Mouse (Mus musculus) cerebellum, postnatal 25 days (tissue): ENCODE data around the gene Rap2b.

Source experiments
- DNase-seq, 2 experiments: peaks; one replicate each; pipeline ENCODE4 v3.0.0; 2021; ENCODE audit warnings: mixed read lengths in 2 of 2

The Rap2b gene

DNA sequence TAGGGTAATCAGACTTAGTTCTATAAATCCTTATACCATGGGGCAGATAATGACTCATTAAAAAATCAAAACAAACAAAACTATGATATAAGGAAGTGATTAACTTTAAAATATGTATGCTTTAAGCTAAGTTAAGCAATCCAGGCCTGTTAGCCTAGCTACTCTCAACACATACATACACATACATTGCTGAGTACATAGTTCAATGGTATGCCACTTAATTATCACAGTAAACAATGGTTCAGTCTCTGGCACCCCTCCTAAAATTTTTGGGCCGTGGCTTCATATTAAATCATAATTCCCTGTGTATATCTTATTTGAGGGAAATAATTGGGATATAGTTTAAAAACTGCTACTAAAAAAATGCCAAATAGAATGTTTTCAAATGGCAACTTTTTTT, at the start of gene Rap2b:
TSS of gene Rap2b (plus strand) at position 301 of the 400 bp plus-strand sequence.
- no peak for DNase-seq

DNA sequence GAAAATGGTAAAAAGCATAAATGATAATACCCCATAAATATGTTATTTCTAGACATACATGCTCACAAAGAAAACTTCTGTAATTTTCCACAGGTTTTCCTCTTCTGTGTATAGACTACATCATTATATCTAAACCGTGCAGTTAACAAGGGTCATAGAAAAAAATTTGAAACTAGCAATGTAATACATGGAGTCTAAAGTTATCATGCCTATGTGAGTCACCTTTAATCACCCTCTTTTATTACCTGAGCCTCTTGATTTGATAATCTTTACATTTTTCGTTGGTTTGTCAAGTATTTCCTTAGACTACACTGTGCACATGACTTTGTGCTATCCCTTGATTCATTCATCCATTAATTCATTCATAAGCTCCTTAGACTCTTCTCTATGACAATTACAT, 46.4 kb upstream of the Rap2b start:
- no peak for DNase-seq

GRCm38 (mm10) chr3:61320031-61320430, 41.4 kb upstream of the Rap2b start:
- peak; percentile 6 to 35 for DNase-seq

DNA sequence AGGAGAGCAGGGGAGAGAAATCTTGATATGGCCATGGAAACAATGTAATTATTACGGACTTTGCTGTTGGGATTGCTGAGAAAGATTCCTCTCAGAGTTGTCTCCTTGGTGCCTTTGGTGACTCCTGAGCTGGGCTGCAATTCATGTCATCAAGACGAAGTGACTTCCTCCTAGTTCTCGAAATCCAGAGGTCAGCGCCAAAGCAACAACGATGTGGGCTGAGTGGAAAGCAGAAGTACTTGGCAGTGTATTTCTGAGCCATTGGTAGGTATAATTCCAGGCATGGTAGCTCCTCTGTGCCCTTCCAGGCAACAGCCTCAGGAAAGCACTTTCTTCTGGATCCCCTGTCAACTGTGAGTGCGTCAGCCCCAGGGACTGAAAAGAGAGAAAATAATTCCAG, 39.8 kb upstream of the Rap2b start:
- no peak for DNase-seq

DNA sequence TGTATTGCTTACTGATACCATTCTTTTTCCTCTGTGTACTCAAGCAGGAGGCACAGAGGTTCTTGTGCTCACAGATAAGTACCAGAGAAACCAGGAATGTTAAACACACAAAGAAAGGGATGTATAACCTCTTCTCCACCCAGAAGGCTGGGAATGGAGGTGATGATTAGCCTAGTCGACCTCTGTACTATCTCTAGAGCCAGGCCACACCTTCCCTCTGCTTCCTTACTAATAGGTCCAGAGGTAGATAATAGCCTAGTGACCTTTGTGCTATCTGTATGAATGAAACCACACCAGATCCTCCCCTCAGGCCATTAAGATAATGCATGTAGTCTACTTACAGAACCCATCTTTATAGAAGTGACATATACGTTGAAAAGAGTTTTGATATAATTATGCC, 25.2 kb upstream of the Rap2b start:
- no peak for DNase-seq

DNA sequence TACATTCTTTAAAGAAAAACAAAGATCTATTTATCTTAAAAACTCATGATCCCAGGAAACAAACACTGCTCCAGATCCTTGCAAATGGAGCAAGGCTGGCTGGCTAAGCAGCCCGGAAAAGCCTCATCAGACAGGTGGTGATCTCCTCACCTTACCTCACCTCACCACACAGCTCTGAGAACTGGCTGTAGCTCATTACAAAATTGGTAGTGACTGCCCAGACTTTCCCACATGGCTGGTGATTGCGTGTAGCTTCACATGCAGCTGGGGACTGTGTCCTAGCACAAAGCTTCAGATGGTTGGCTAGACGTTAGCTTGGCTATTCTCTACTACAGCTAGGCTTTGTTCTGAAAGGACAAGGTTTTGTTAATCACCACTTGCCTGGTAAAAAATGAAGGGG, 24.2 kb upstream of the Rap2b start:
- no peak for DNase-seq

GRCm38 (mm10) chr3:61340321-61340720, 21.1 kb upstream of the Rap2b start:
- no peak for DNase-seq

- DNase-seq = no peak
Measured at GRCm38 (mm10) chr3:61344031-61344430, 17.4 kb upstream of the Rap2b start.

- no peak for DNase-seq
Measured at GRCm38 (mm10) chr3:61345636-61346035, 15.8 kb upstream of the Rap2b start.

DNA sequence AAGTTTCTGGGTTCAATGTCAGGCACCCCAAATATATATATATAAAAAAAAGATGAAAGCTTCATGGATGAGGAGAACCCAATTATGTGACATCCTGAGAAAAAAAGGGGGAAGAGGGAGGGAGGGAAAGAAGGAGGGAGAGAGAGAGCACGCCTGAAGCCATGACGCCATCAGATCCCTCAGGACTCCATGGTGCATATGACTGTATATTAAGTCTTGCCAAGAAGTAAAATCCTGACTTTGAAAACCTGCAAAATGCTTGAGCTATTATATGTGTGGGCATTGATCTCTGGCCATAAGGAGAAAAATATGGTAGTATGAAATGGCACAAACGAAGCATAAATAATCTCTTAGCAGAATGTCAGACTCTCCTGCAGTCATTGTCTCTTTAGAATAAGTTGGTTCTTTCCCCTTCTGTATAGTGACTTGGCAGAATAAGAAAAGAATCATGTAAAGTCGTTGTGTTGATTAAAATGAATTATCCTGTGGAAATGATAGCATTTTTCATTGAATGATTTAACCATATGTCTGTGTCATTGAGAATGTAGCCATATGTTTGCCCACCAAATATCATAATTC, 13.3 kb upstream of the Rap2b start:
- DNase-seq = no peak

GRCm38 (mm10) chr3:61349433-61349832, 12.0 kb upstream of the Rap2b start:
- DNase-seq = no peak

DNA sequence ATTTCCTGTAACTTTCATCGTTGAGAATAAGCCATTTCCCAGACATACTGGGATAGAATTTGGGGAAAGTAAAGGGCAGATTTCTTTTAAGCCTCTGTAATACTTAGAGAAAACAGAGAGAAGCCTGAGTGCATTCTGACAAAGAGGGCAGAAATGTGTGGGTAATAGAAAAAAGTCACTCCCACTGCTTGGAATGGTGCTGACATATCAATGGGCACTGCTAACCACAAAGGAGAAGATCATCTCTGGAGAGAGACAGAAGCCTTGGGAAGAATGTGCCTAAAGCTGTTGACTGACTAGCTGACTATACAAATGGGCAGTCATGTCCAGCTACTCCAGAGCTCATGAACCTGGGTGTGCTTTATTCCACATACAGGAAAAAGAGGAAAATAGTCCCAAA, 6.0 kb upstream of the Rap2b start:
- DNase-seq = no peak

DNA sequence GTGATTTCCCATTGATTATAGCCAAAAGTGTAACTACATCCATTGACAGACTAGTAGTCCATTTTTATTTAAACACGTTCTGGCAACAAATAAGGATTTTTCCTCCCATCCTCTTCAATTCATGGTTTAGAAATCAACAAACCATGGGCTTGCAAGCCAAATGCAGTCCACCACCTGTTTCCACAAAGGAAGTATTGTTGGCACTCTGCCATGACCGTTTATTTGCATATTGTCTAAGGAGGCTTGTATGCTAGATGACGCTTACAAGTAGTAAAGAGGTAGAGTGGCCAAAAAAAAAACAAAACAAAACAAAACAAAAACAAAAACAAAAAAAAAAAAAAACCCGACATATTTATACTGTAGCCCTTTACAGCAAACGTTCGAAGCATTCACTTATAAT, 3.3 kb upstream of the Rap2b start:
- DNase-seq = peak in 1 of 2 experiments; percentile 18

GRCm38 (mm10) chr3:61358756-61359293, 2.6 kb upstream of the Rap2b start:
- no peak for DNase-seq

- peak in 1 of 2 experiments; percentile 64 for DNase-seq
Measured at GRCm38 (mm10) chr3:61362821-61363160, 1.4 kb downstream of the Rap2b start.

- peak; percentile 82 for DNase-seq
Measured at GRCm38 (mm10) chr3:61363161-61363988, 1.9 kb downstream of the Rap2b start.

GRCm38 (mm10) chr3:61363989-61364660, 2.7 kb downstream of the Rap2b start:
- peak; percentile 94 to 98 for DNase-seq

DNA sequence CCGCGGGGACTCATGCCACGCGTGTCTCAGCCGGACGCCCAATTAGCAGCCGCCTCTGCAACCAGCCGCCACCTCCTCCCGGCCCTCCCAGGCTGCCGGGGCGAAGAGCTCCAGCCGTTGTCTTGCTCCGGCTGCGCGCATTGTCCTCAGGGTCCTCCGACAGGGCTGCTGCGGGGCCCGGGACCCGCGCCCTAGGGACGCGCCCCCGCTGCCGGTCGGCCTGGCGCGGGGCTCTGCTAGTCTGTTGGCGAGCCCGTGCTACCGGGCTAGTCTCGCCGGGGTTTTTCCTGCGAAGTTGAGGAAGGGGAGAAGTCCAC, 3.2 kb downstream of the Rap2b start:
- no peak for DNase-seq

GRCm38 (mm10) chr3:61364978-61365778, 3.7 kb downstream of the Rap2b start:
- DNase-seq = peak; percentile 65 to 66

GRCm38 (mm10) chr3:61365779-61366373, 4.4 kb downstream of the Rap2b start, which contains the start of gene B430305J03Rik:
B430305J03Rik (minus strand) TSS chr3:61365951.
- no peak for DNase-seq

- no peak for DNase-seq
Measured at GRCm38 (mm10) chr3:61368446-61368845, 7.0 kb downstream of the Rap2b start.

DNA sequence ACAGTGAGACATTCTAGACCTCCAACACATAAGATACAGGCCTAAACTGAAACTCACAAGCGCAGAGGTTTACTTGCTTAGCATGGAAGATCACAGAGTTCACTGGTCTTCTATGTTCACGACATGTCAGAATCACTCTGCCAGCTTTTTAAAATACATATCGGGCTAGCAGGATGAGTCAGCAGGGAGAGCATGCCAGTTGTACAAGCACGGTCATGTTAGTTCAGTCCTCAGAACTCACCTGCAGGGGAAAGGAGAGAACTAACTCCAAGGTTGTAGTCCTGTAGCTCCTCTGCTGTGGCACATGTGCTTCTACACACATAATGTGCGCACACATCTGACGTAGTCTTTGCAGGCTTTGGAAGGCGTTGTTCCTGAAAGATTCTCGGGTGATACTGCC, 14.6 kb downstream of the Rap2b start:
- no peak for DNase-seq

DNA sequence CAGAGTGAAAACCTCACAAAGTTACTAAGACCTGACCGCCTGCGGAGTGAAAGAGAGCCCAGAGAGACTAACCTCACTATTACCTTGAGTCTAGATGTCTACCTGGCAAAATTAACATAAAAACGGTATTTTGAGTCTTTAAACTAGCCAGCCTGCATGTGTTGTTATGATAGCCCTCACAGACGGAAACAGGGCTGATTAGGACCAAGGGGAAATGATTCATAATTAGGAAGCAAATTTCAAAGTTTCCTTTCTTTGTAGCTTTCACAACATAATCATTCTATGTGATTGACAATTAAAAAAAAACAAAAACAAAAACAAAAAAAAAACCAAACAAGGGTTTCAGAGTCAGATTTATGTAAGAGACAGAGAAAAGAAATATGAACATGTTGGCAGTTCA, 24.9 kb downstream of the Rap2b start:
- DNase-seq = no peak
